16 mouse cellular contexts compared by ENCODE assay signal in genomic region chr14:99983510-99983909, GRCm38 (mm10).
DNase-seq lines count a peak whose midpoint lies in the region; ATAC-seq and TF ChIP-seq lines count a peak whose summit lies in the region.
"Had no signal": no experiment of that assay in that cellular context is flagged by ENCODE, and none has a peak within 500 bp of the region (broad histone marks: within the 10 kb centered on the region; RNA-seq: fewer than 3 reads in every experiment).

No protein-coding gene starts in this region.

- H3K9ac ChIP-seq in lung, embryonic 14.5 days = no peak overlapping the region
- H3K9ac ChIP-seq in forebrain, embryonic 16.5 days (replicated peaks; ENCODE audit: low read depth, low read length) = no peak overlapping the region
- H3K9ac ChIP-seq: embryonic facial prominence, embryonic 13.5 days; kidney, embryonic 15.5 days; limb, embryonic 15.5 days had no signal

- H3K27me3 ChIP-seq in lung, embryonic 14.5 days (ENCODE audit: insufficient read depth, low read length) = no peaks in the 10 kb centered on the region
- no peaks in the 10 kb centered on the region for H3K27me3 ChIP-seq in forebrain, embryonic 16.5 days (replicated peaks; ENCODE audit: control insufficient read depth, insufficient read depth, low read length)
- H3K27me3 ChIP-seq: embryonic facial prominence, embryonic 13.5 days; kidney, embryonic 15.5 days; limb, embryonic 15.5 days had no signal

- H3K4me3 ChIP-seq in lung, embryonic 14.5 days (ENCODE audit: low read depth, low read length) = no peak overlapping the region
- H3K4me3 ChIP-seq in forebrain, embryonic 16.5 days (replicated peaks; ENCODE audit: low read length) = no peak overlapping the region
- H3K4me3 ChIP-seq: embryonic facial prominence, embryonic 13.5 days; kidney, embryonic 15.5 days; layer of hippocampus, adult 2 months; left cerebral cortex, adult 2 months; limb, embryonic 15.5 days had no signal

- 28% methylated on average over 7 of the region's 7 CpGs for WGBS in lung, embryonic 14.5 days
- WGBS in forebrain, embryonic 16.5 days = 29% methylated on average over 7 of the region's 7 CpGs

- ATAC-seq in frontal cortex, adult (ENCODE audit: low TSS enrichment) = peak; percentile 41; the same call in 1 of the 2 replicates
- ATAC-seq in lung, embryonic 14.5 days (ENCODE audit: insufficient read depth) = no peak
- 0 out of 2 replicates have a peak, but pooled peaks have one; percentile 63 for ATAC-seq in forebrain, embryonic 16.5 days

- TF ChIP-seq CTCF in lung, embryonic 14.5 days (IDR thresholded peaks at IDR 0.05; ENCODE audit: low read depth) = no peak
- TF ChIP-seq CTCF in brain, embryonic 14.5 days (IDR thresholded peaks at IDR 0.05; ENCODE audit: borderline replicate concordance, extremely low read depth, insufficient read depth, insufficient read length) = no peak

- no peak for DNase-seq in frontal cortex, postnatal 25 days (ENCODE audit: low spot score in 2 of 2)
- peak; percentile 42 for DNase-seq in lung, embryonic 14.5 days
- DNase-seq in lung, postnatal 25 days (ENCODE audit: low spot score) = no peak
- DNase-seq in brain, embryonic 14.5 days (ENCODE audit: low read depth) = peak; percentile 76
- DNase-seq in urinary bladder, postnatal 25 days (ENCODE audit: low spot score) = no peak
- DNase-seq: adrenal gland, adult 8-10 months; B cell, adult 2 months; cerebellum, adult 9-11 months; thymus, postnatal 4 days had no signal

- H3K27ac ChIP-seq in lung, embryonic 14.5 days (ENCODE audit: low read depth) = no peak overlapping the region
- H3K27ac ChIP-seq in forebrain, embryonic 16.5 days (ENCODE audit: low read length) = no peak overlapping the region
- H3K27ac ChIP-seq: embryonic facial prominence, embryonic 13.5 days; kidney, embryonic 15.5 days; layer of hippocampus, adult 2 months; left cerebral cortex, adult 2 months; limb, embryonic 15.5 days had no signal

- H3K4me2 ChIP-seq in lung, embryonic 14.5 days = no peak overlapping the region
- H3K4me2 ChIP-seq in forebrain, embryonic 16.5 days (ENCODE audit: low read length) = no peak overlapping the region
- H3K4me2 ChIP-seq: embryonic facial prominence, embryonic 13.5 days; kidney, embryonic 15.5 days; limb, embryonic 15.5 days had no signal

- H3K9me3 ChIP-seq in lung, embryonic 14.5 days (ENCODE audit: low read depth, low read length) = no peaks in the 10 kb centered on the region
- H3K9me3 ChIP-seq in forebrain, embryonic 16.5 days (ENCODE audit: control insufficient read depth, low read length) = no peaks in the 10 kb centered on the region
- H3K9me3 ChIP-seq: embryonic facial prominence, embryonic 13.5 days; kidney, embryonic 15.5 days; limb, embryonic 15.5 days had no signal

- H3K4me1 ChIP-seq in lung, embryonic 14.5 days (ENCODE audit: insufficient read depth) = no peaks in the 10 kb centered on the region
- H3K4me1 ChIP-seq in forebrain, embryonic 16.5 days (replicated peaks; ENCODE audit: control insufficient read depth, insufficient read depth, low read length) = peaks cover 4% of the 10 kb centered on the region; the same call in 1 of the 2 replicates
- H3K4me1 ChIP-seq: embryonic facial prominence, embryonic 13.5 days; kidney, embryonic 15.5 days had no signal

- H3K36me3 ChIP-seq in lung, embryonic 14.5 days (ENCODE audit: insufficient read depth) = no peaks in the 10 kb centered on the region
- H3K36me3 ChIP-seq in forebrain, embryonic 16.5 days (ENCODE audit: control insufficient read depth, insufficient read depth) = no peaks in the 10 kb centered on the region
- H3K36me3 ChIP-seq: kidney, embryonic 15.5 days; limb, embryonic 15.5 days had no signal

- no peak for TF ChIP-seq POLR2A in brain, embryonic 14.5 days (IDR thresholded peaks at IDR 0.05; ENCODE audit: borderline replicate concordance, extremely low read depth, insufficient read depth, insufficient read length, poor library complexity, severe bottlenecking)

Comparison
In these comparisons a context has a peak if more than half of its experiments do, and no peak if none do; other contexts are left out.
1. DNase-seq: peak in lung, embryonic 14.5 days (single experiment) and brain, embryonic 14.5 days (single experiment); none in frontal cortex, postnatal 25 days (0 of 2), lung, postnatal 25 days (single experiment) and urinary bladder, postnatal 25 days (single experiment).